Mouse (Mus musculus) hindbrain, embryonic 13.5 days (tissue): ENCODE data around the gene Fam20b. TPM values are rescaled to one million over a fixed set of nuclear protein-coding genes. Genes with fewer than 3 reads are reported as not detected.

Source experiments
- ATAC-seq: fragments of 200-750 bp; cut with Nextera tagmentation; 2 replicates; pipeline ENCODE4 v1.8.0; 2017; ENCODE audit warnings: moderate TSS enrichment; ENCODE audit not compliant: low FRiP score
- H3K27ac ChIP-seq: fragments of 300-500 bp; sonication (generic); 2 replicates; pipeline ENCODE4 v1.5.1; 2015; ENCODE audit warnings: inconsistent platforms, mild to moderate bottlenecking, moderate library complexity
- H3K27me3 ChIP-seq: fragments of 300-500 bp; sonication (generic); 2 replicates; pipeline ENCODE4 v1.6.1; 2015; ENCODE audit warnings: mild to moderate bottlenecking, inconsistent platforms
- H3K36me3 ChIP-seq: fragments of 300-500 bp; sonication (generic); 2 replicates; pipeline ENCODE4 v1.6.1; 2015; ENCODE audit warnings: mild to moderate bottlenecking, inconsistent platforms
- H3K4me1 ChIP-seq: fragments of 300-500 bp; sonication (generic); replicated peaks from 2 replicates; pipeline ENCODE4 v1.6.1; 2015; ENCODE audit warnings: inconsistent platforms
- H3K4me2 ChIP-seq: fragments of 300-500 bp; sonication (generic); 2 replicates; pipeline ENCODE4 v1.6.1; 2015; ENCODE audit warnings: inconsistent platforms, mild to moderate bottlenecking, moderate library complexity
- H3K4me3 ChIP-seq: fragments of 300-500 bp; sonication (generic); 2 replicates; pipeline ENCODE4 v1.5.1; 2015; ENCODE audit warnings: mild to moderate bottlenecking, inconsistent platforms
- H3K9ac ChIP-seq: fragments of 300-500 bp; sonication (generic); 2 replicates; pipeline ENCODE4 v1.6.1; 2015; ENCODE audit warnings: mild to moderate bottlenecking, inconsistent platforms
- H3K9me3 ChIP-seq: fragments of 300-500 bp; sonication (generic); 2 replicates; pipeline ENCODE4 v1.6.1; 2016; ENCODE audit warnings: inconsistent platforms
- WGBS: fragments of 180-500 bp; shearing (Covaris S2); methylation state at CpG from one replicate; pipeline ENCODE4 v1.1.7; 2015; 5-methylcytosine and 5-hydroxymethylcytosine counted together
- polyA plus RNA-seq: library from polyadenylated mRNA; unstranded; fragments of >200 nt; fragmentation: Nextera tagmentation; extraction: Ambion mirVana; gene quantifications from 2 replicates; pipeline ENCODE4 v1.2.1, GENCODE M21; 2015

Fam20b gene
- polyA plus RNA-seq, 1 experiment from 2014 or later = 27.9 TPM

DNA sequence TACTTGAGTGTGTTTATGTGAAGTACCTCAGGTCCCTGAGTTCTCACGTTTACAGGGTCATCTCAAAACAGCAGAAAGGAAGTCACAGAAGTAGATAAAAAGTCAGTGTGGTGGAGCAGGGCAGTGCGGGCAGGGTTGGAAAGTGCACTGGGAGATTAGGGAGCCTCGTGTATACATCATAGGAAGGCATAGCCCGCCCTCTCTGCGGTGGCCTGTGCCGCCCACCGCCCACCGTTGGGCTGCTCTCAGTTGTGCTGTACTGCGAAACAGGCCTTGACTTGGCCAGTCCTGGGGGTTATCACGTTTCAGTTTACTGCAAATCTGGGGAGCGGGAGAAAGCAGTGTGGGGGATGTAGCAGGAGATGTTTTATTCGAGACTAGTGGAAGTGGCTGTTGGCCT is 76.1 kb downstream of the Fam20b start:
- Histone ChIP-seq H3K4me2 (no peak overlapping the region), H3K27me3 (no peaks in the 10 kb centered on the region), H3K36me3 (peaks cover 37% of the 10 kb centered on the region), H3K9ac (no peak overlapping the region), H3K4me3 (no peak overlapping the region), H3K9me3 (no peaks in the 10 kb centered on the region), H3K4me1 (peaks cover 30% of the 10 kb centered on the region), H3K27ac (no peak overlapping the region)
- WGBS = 79% methylated on average over 12 of the region's 12 CpGs
- ATAC-seq = no peak

DNA sequence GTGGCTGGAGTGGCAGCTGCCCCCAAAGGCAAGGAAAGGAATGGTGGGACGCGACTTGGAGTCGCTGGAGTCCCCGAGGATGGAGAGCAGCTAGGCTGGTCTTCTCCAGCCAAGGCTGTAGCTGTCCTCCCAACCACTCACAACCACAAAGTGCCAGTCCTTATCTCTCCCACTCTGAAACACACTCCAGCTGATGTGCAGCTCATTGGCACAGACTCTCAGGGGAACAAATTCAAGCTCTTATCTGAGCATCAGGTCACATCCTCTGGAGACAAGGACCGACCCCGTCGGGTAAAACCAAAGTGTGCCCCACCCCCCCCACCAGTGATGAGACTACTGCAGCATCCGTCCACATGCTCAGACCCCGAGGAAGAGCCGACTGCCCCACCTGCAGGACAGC is 77.1 kb downstream of the Fam20b start:
- no peak overlapping the region for H3K27ac ChIP-seq
- H3K4me1 ChIP-seq = peaks cover 30% of the 10 kb centered on the region
- no peak overlapping the region for H3K9ac ChIP-seq
- H3K4me2 ChIP-seq = no peak overlapping the region
- no peaks in the 10 kb centered on the region for H3K9me3 ChIP-seq
- WGBS = 82% methylated on average over 10 of the region's 10 CpGs
- ATAC-seq = no peak
- H3K4me3 ChIP-seq = no peak overlapping the region
- peaks cover 42% of the 10 kb centered on the region for H3K36me3 ChIP-seq
- no peaks in the 10 kb centered on the region for H3K27me3 ChIP-seq

GRCm38 (mm10) chr1:156640577-156640976 is 78.3 kb downstream of the Fam20b start:
- 70% methylated on average over 4 of the region's 4 CpGs for WGBS
- Histone ChIP-seq H3K27me3 (no peaks in the 10 kb centered on the region), H3K4me2 (no peak overlapping the region), H3K4me1 (peaks cover 24% of the 10 kb centered on the region), H3K9me3 (no peaks in the 10 kb centered on the region), H3K9ac (no peak overlapping the region), H3K36me3 (peaks cover 51% of the 10 kb centered on the region), H3K4me3 (no peak overlapping the region), H3K27ac (no peak overlapping the region)
- ATAC-seq = no peak

GRCm38 (mm10) chr1:156639455-156639854 is 79.4 kb downstream of the Fam20b start:
- peaks cover 55% of the 10 kb centered on the region for H3K36me3 ChIP-seq
- no peak overlapping the region for H3K9ac ChIP-seq
- H3K4me2 ChIP-seq = no peak overlapping the region
- no peaks in the 10 kb centered on the region for H3K9me3 ChIP-seq
- H3K4me1 ChIP-seq = peaks cover 13% of the 10 kb centered on the region
- ATAC-seq = no peak
- H3K27me3 ChIP-seq = no peaks in the 10 kb centered on the region
- no peak overlapping the region for H3K27ac ChIP-seq
- no peak overlapping the region for H3K4me3 ChIP-seq
- WGBS = 93% methylated on average over 5 of the region's 5 CpGs

DNA sequence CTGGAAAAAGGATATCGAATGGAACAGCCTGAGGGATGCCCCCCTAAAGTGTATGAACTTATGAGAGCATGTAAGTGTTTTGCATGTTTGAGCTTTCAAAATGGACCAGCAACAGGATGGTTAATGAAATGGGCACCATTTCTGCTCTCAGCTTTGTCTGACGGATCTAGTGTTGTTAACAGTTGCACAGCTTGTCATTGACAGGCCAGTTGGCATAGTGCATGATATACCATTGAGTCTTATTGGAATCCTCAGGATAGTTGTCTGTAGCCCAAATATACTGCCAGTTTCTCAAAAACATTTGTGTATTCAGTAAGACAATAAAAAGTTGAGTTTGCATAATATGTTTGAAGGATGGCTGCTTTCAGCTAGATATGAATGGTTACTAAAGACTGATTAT is 83.7 kb downstream of the Fam20b start:
- no peak for ATAC-seq
- Histone ChIP-seq H3K4me3 (no peak overlapping the region), H3K9me3 (no peaks in the 10 kb centered on the region), H3K27me3 (no peaks in the 10 kb centered on the region), H3K27ac (no peak overlapping the region), H3K4me2 (no peak overlapping the region), H3K4me1 (no peaks in the 10 kb centered on the region), H3K9ac (no peak overlapping the region), H3K36me3 (peaks cover 64% of the 10 kb centered on the region)
- 79% methylated on average over 2 of the region's 2 CpGs for WGBS

DNA sequence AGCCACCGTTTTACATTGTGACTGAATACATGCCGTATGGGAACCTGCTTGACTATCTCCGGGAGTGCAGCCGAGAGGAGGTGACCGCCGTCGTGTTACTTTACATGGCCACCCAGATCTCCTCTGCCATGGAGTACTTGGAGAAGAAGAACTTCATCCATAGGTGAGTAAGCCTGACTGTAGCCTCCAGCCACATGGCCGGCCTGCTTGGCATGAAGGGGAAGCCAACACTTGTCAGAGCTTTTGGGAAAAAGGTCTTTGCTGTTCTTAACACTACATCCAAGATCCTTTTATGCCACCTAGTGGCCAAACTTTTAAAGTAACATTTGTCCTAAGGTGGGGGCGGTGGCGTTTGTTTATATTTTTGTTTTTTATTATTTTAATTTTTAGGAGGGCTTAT is 85.8 kb downstream of the Fam20b start:
- peaks cover 68% of the 10 kb centered on the region for H3K36me3 ChIP-seq
- no peaks in the 10 kb centered on the region for H3K9me3 ChIP-seq
- 82% methylated on average over 10 of the region's 10 CpGs for WGBS
- no peaks in the 10 kb centered on the region for H3K27me3 ChIP-seq
- no peak overlapping the region for H3K4me2 ChIP-seq
- no peak overlapping the region for H3K27ac ChIP-seq
- no peak overlapping the region for H3K4me3 ChIP-seq
- no peak overlapping the region for H3K9ac ChIP-seq
- no peaks in the 10 kb centered on the region for H3K4me1 ChIP-seq
- no peak for ATAC-seq

GRCm38 (mm10) chr1:156630965-156631364 is 87.9 kb downstream of the Fam20b start:
- Histone ChIP-seq H3K9me3 (no peaks in the 10 kb centered on the region), H3K4me3 (no peak overlapping the region), H3K4me2 (no peak overlapping the region), H3K9ac (no peak overlapping the region), H3K27me3 (no peaks in the 10 kb centered on the region), H3K36me3 (peaks cover 57% of the 10 kb centered on the region), H3K4me1 (no peaks in the 10 kb centered on the region), H3K27ac (no peak overlapping the region)
- ATAC-seq = no peak

DNA sequence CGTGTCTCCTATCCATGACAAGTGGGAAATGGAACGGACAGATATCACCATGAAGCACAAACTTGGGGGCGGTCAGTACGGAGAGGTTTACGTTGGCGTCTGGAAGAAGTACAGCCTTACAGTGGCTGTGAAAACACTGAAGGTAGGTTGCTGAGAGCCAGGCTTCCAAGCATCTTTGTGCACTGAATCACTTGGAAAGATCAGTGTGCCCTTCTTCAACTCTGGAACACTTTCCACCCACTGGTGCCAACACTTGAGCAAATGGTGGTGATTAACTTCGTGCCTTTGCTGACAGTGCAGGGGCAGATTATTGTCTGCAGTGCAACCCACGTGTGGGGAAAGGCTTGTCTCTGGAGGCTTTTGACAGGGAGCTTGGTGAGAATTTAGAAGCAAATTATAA is 88.9 kb downstream of the Fam20b start:
- 96% methylated on average over 8 of the region's 8 CpGs for WGBS
- H3K4me3 ChIP-seq = no peak overlapping the region
- H3K9me3 ChIP-seq = no peaks in the 10 kb centered on the region
- ATAC-seq = no peak
- H3K27ac ChIP-seq = no peak overlapping the region
- no peak overlapping the region for H3K9ac ChIP-seq
- H3K27me3 ChIP-seq = no peaks in the 10 kb centered on the region
- H3K4me1 ChIP-seq = no peaks in the 10 kb centered on the region
- H3K36me3 ChIP-seq = peaks cover 62% of the 10 kb centered on the region
- H3K4me2 ChIP-seq = no peak overlapping the region

Other genes starting within 250 kb of the Fam20b start
- gene Soat1, start 244.8 kb downstream of the Fam20b start, polyA plus RNA-seq = 12.3 and 12.6 TPM in 2 replicates
- gene Gm10031, start 195.1 kb downstream of the Fam20b start, polyA plus RNA-seq = 0.52 and 0.79 TPM in 2 replicates
- 5.8 and 6.7 TPM in 2 replicates for gene Abl2, start 160.3 kb downstream of the Fam20b start, polyA plus RNA-seq
- gene Tor3a, start 44.7 kb downstream of the Fam20b start, polyA plus RNA-seq = 3.2 and 5.9 TPM in 2 replicates
- gene Angptl1, start 119.5 kb upstream of the Fam20b start, polyA plus RNA-seq = 3.0 and 4.4 TPM in 2 replicates
- 118 TPM in 2 replicates for gene Ralgps2, start 220.5 kb upstream of the Fam20b start, polyA plus RNA-seq